Mouse (Mus musculus) CH12F3 (cell line): ENCODE results near the gene Angel2.

Source experiments
- in situ Hi-C: fragments of 300-500 bp; cut with MboI; formaldehyde crosslinking; loops from 2 replicates; pipeline ENCODE4 v1.14.3; 2020; ENCODE audit warnings: low sequenced_read_pairs

Angel2 gene

DNA sequence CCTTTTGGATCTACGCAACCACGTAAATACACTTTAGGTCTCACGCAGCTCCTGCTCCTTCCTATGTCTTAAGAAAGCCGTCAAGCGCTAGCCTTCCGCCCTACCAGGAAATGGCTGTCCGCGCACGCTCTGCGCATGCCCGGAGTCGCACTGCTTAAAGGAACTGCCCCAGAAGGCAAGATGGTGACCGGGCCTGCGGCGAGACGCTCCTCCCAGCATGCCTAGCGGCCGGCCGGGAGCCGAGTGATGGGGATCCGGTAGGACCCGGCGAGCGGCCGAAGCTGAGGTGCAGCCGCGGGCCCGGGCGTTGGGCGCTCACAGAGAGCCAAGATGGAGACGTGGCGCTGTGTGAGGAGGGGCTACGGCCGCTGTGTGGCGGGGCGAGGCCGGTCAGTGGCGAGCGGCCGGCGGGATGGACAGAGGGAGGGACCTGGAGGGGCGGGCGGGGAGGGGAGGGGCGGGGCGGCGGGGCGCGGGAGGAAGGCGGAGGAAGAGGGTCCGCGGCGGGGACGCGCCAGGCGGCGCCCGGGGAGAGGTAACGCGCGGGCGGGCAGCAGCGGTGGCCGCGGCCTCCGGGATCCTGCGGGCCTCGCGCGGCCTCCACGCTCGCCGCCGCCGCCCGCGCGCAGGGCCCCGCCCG, 3.6 kb downstream of the Angel2 start:
- in situ Hi-C loops, result no loop called here

DNA sequence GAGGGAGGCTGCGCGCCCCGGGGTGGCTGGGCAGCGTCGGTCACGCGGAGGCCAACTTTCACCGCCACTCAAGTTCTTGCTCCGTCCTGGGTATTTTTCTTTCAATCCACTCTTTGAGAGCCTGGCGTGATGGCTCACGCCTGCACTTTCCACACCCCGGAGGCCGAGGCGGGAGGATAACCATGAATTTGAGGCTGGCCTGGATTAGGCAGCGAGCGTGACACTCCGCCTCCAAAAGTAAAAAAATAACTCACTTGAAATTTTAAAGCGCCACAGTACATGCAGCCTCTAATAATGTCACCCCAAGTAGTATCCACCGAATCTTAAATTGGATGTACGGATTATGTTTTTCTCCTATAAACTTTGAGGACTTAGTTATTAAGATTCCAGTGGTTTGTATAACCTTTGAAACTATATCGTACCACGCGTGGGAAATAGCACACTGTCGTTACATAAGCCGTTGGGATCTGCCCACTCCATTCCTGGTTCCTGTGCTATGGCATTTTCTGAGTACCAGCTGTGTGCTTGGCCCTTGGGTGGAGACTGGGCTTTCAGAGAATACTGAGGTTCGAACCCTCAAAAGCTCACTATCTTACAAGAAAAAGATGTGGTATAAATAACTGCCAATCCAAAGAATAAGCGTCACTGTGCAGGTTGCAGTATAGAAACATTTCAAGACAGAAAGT, 4.2 kb downstream of the Angel2 start:
- in situ Hi-C loops, result no loop called here

DNA sequence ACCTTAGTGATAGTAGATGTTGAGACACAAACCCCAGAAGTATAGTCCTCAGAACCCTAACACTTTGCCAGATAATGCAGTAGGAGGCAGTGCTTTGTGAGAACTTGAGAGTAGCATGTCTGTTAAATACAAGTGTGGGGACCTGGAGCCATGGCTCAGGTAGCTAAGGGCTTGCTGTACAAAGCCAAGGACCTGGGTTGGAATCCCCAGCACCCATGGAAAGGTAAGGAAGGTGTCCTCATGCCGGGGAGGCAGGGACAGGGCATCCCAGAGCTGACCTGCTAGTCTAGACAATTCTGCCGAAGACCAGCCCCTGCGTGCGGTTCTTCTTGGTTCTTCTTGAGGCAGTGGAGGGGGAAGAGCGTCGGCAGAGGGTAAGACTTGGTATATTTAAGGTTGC, 5.3 kb downstream of the Angel2 start:
- in situ Hi-C loops, result no loop called here

DNA sequence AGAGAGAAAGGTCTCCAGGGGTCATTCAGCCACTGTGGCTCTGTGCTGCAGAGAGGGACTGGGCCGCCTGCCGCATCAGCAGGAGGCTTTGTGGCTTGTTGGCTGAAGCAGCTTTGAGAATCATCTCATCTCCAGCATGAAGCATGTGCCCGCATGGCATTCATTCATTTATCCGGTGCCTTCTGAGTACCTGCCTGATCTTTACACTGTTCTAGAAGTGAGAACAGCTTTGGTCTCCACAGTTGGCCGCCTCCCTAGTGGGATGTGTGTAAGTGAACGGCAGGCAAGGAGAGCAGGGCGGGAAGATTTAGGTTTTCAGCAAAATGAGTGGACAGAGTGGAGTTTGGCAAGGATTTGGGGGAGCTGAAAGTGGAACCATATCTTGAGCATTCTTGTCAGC, 14.9 kb downstream of the Angel2 start:
- in situ Hi-C loops, result loop anchor here (5.0 to 10.0 kb wide), 2 partner anchors 52 to 345 kb away; no protein-coding TSS in a partner anchor

DNA sequence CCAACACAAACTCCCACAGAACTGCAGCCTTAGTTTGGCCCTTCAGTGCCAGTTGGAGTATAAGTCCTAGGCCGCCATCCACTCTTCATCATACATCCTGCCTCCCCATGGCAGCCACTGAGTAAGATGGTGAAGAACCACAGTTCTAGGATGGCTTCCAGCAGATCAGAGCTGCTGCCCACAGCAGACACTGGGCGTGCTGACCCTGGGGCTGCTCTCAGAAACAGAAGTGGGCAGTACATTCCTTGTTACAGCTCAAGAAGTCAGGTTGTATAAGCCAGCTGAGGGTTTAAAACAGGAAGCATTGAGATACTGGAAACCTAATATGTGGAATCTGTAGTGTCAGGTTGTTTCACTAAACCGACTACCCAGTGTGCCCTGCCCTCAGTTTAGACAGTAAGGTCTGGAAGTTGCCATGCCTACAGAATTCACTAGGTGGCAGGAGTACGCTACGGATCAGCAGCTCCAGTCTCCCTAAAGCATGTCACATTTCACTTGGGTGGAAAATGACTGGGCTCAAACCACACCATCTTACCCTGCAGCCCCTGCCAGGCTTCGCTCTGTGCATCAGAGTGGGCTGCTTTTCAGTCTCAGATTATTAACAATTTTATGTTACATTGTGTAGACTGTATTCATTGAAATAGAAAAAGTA, 19.3 kb downstream of the Angel2 start:
- in situ Hi-C loops, result loop anchor here (5.0 to 10.0 kb wide), 2 partner anchors 48 to 341 kb away; no protein-coding TSS in a partner anchor

DNA sequence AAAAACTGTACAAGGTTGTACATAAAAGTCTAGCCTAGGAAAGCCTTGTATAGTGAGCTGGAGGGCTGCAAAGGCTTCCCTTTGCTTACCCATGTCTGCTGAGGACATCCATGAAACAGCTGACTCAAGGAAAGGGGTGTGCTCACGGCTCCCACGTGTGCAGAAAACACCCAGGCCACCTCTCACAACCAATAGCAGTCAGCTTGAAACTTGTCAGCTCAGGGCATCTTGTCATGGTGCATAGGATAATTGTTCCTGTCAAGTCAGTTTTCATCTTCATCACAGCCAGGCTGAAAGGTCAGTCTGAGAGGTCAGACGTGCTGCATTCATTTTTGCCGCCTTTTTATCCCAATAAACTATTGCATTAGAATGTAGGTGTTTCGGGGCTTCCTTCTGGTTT, 23.1 kb downstream of the Angel2 start:
- in situ Hi-C loops, result loop anchor here (10.0 kb wide), 1 partner anchor 337 kb away; no protein-coding TSS in a partner anchor

DNA sequence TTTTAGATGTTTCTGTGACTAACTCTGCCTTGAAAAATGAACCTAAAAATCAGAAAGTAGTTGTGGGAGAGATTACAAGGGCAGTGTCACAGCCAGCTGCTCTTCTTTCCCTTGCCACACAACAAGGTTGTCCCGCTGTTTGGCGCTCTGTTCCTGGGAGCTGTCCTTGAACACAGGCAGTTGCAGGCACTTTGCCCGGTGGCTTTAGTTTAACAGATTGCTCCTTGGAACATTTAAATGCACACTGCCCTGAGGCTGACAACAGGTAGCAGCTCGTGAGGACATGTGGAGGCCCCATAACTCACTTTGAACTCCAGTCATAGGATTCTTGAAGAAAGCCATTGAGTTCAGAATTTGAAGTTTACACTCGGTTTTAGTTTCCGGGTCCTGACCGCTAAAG, 23.5 kb downstream of the Angel2 start:
- in situ Hi-C loops, result loop anchor here (10.0 kb wide), 1 partner anchor 336 kb away; no protein-coding TSS in a partner anchor

DNA sequence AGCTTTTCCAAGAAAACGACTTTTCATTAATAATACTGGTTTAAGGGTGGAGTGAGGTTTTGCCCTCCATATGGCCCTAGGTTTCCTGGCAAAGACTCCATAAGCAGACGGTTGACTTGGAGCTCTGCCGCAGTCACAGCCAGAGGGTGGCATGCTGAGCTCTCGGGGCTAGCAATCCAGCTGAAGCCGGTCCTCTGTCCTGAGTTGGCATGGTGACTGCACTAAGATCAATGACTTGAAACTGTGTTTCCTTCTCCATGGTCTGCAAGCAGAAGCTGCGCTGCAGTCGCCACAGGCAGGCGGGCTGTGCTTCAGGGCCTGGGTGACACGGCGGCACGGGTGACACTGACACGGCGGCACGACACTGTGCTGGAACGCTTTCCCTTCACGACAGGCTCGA, 23.9 kb downstream of the Angel2 start:
- in situ Hi-C loops, result loop anchor here (10.0 kb wide), 1 partner anchor 336 kb away; no protein-coding TSS in a partner anchor

DNA sequence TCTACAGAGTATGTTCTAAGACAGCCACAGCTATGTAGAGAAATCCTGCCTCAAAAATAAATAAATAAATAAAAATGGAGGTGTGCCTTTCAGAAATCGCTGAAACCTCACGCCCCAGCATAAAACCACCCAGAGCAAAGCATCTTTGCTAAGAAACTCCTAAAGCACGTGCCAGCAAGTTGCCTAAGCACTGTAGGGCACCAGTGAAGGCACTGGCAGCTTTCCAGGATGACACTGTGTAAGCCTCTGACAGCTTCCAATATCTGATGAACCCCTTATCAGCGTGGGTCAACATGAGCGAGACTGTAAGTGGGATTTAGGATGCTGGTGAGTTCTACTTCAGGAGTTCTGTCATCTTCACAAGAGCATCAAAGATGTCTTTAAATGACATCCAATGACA, 26.1 kb downstream of the Angel2 start:
- in situ Hi-C loops, result no loop called here

DNA sequence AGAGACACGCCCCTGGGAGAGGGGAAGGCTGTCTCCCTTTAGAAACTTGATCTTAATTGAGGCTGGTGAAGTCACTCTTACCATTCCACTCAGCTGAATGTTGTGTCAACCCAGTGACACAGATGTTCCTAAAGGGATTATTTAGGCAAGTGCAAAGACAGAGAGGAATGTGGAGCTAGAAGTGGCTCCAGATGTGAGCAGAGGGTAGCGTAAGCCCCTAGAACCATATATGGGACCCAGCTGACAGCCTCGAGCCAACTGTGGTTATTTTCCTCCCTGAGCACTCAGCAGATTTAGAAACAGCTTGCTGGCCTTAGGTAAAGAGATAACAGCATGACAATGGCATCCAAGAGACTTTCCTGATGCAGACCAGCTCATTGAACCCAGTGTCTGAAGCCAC, 28.1 kb downstream of the Angel2 start:
- in situ Hi-C loops, result no loop called here

DNA sequence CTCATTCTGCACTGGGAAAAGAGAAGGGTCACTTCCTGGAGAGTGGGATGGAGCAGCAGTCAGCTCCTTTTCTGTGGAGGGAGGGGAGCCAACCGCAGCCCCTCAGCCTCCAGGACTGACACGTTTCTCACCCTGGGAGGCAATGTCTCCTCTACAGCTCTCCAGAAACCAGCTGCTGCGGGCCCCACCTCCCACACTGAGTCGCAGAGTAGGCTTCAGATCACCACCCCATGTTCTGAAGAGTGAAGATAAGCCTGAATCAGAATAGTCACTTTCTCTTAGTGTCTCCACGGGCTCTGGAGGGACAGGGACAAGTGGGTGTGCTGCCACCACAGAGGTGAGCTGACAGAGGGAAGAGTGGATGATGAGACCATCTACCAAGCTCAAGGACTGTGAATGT, 33.9 kb downstream of the Angel2 start:
- in situ Hi-C loops, result no loop called here

DNA sequence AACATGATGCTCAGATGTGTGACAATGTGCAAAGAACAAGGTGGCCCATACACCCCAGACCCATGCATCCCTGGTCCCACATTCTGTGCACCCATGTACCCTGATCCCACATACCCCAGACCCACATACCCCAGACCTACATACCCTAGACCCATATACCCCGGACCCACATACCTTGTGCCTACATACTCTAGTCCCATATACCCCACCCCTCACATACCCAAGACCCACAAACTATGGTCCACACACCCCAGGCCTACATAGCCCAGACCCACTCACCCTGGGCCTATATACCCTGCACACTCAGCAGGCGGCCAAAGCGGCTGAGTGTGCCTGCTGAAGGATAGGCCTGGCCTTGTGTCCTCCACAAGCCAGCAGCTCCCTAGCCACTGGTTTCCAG, 37.8 kb downstream of the Angel2 start:
- in situ Hi-C loops, result no loop called here

DNA sequence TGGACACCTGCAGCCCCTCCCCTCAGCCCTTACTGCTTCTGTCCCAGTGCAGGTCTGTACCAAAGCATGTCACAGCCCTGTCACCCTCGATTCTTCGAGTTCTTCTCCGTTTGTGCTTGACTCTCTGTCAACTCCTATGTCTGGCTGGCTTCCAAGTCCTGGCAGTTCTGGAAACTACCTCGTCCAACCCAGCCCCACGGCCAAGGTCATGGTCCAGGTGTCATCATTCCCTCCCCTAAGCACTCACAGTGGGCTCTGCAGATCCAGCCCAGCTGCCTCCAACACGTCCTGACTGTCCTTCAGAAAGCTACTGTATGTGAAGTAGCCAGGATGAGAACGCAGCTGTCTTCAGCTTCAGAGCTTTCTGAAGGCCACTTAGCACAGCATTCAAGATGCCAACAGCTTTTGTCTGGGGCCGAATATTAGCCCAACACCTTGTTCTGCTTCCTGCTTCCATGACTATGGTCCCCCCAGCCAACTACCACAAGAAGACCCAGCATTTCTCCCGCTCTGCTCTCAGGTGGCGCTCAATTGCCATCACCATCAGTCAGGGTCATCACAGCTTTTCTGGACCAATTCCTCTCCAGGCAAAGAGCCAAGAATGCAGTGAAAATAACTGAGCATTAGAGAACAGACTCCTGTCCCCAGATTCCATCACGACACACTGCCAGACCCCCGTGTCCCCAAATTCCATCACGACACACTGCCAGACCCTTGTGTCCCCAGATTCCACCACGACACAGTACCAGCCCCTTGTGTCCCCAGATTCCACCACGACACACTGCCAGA, 40.3 kb downstream of the Angel2 start:
- in situ Hi-C loops, result no loop called here

DNA sequence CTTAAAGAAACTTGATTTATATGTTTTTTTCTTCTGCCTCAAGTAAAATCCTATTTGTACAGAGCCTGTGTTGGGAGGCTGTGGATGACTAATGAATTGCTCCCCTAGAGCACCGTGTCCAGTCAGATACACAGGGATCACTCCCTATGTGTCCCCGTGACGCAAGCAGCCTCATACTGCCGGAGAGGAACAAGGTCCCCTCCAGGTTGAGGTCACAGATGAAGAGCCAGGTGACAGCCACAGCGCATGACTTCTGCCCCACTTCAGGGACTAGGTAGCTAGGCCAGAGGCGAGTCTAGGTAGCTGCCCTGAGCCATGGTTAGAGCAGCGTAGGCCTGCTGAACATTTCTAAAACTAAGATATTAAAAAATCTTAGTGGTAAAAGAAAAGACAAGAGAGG, 43.1 kb downstream of the Angel2 start:
- in situ Hi-C loops, result no loop called here

DNA sequence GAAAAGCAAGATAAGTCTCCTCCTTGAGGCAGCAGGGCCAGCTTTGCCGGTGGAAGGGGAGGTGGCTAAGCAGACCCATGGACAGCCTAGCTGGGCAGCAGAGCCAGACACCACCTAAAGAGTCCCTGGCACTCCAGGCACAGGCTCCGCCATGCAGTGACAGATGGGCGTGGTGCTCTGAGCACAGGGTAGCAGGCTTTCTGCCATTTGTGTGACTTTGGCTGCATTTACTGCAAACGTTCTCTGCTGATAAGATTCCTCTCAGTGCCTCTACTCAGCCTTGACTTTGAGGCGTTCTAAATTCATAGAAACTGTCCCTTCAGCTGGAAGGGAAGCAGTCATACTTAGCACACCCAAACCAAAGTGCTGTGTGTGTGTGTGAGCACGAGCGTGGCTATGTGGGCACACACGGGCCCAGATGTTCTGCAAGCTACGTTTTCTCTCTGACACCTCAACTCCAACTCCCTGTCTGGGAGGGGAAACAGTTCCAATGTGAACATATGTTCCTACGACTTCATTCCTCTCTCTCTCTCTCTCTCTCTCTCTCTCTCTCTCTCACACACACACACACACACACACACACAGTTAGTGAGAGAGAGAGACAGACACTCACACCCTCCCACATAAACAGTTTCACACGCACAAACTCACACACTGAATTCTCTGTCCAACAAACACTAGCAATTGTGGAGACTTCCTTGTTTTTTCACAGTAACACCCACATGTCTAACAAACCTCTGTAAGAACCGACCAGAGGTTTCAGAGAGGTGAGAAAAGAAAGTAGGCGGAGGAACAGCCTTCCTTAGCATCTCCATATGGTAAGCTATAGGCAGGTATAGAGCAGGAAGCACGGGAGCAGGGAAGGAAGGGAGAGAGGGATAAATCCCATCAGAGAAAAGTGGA, 47.0 kb downstream of the Angel2 start:
- in situ Hi-C loops, result no loop called here

DNA sequence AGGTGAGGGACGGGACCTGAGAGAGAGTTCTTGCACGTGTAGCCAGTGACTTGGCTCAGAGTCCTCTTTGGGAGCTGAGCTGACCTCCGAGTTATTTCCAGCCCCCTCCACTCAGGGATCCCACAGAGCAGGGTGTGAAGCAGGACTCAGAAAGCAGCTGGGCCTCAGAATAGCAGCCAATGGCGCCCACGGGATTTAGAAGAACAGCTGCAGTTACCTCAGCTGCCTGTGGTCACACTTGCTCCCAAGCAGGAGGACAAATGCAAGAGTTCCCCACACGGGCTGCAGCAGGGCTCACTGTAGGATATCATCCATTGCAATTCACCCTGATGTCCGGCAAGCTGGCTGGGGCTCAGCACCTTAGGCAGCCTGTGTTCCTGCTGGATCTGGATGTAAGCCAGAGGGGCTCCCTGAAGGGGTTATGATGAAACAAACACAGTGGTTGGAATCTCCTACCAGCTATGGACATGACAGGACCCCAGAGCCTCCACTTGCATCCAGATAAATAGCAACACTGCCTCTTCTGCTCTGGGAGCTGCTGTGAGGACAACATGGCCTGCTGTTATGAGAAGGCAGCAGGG, 47.8 kb downstream of the Angel2 start:
- in situ Hi-C loops, result no loop called here

DNA sequence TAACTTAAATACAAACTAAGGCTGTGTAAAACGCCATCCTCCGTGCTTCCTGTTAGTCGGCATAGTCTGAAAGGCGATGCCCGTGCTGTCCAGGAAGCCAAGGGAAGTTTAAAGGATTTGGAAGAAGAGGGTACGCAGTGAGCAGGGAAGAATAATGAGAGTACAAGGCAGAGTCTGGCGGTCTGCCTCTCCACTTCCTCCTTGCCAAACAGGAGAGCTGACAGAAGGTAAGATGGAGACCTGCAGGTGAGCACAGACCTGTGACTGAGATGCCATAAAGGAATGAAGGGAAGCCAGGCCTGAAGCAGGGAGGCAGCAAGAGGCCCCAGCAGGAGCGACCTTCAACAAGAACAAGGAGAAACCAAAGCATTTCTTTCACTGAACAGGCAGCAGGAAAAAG, 49.3 kb downstream of the Angel2 start:
- in situ Hi-C loops, result no loop called here

DNA sequence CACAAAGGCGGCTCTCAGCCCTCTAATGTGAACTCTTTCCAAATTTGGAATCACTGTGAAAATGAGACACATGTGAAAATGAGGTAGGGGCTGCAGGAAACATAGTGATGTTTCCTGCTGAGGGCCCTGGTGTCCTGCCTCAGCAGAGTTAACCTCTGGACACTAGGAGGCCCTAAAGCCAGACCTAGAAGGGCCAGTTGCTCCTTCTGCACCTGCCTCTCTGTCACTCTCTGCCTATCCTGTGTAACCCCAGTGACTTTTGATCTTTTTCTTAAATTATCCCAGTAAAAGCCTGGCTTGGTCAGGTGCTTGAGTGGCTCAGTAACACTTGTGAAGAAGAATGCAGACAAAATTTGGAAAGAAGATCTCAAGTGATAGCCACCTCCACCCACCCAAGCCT, 49.9 kb downstream of the Angel2 start:
- in situ Hi-C loops, result no loop called here

DNA sequence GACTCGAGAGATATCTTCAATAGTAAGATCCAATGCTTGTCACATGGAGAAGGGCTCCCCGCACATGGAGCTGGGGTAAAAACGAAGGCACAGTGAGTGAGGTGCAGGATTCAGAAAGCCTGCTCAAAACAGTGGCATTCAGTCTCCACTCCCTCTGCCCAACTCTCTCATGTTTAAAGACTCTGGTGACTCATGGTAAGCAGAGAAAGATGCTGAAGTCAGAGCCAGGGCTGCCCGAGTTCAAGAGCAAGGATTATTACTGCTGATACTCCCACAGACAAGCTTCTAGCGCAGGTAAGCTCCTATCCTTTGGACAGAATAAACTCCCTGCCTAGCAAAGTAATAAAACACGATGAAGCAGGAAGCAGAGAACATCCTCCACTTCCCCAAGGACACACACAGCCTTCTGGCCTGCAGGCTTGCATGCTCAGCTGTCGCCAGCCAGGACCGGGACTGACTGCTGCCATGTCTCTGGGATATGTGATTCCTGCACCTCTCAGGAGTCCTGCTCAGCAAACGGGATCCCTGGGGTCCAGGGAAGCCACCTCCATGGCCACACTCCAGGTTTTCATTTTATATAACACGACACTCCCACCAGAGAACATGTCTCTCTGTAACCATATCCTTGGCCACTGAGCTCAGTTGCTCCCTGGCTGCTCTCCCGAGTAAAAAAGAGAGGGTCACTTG, 52.1 kb downstream of the Angel2 start:
- in situ Hi-C loops, result no loop called here
